Mouse (Mus musculus): ENCODE results near the gene Ahctf1.

GRCm38 (mm10) chr1:179813385-179813784 lies 9.9 kb upstream of the Ahctf1 start:
- no peak for TF ChIP-seq POLR2A (IDR thresholded peaks at IDR 0.05; ENCODE audit: low read depth, low read length)
- no peak for TF ChIP-seq ZC3H11A (IDR thresholded peaks at IDR 0.05; ENCODE audit: low read depth, low read length)
- TF ChIP-seq CTCF (conservative IDR thresholded peaks at IDR 0.05 in 1 of 2, IDR thresholded peaks at IDR 0.05 in 1 of 2; ENCODE audit: low read depth in 2 of 2, low read length in 2 of 2), result no peak
- no peak for TF ChIP-seq TCF12 (IDR thresholded peaks at IDR 0.05; ENCODE audit: low read depth, low read length)
- no peak for TF ChIP-seq USF2 (conservative IDR thresholded peaks at IDR 0.05; ENCODE audit: low read depth, low read length)
- TF ChIP-seq MAX (IDR thresholded peaks at IDR 0.05; ENCODE audit: low read length), result no peak
- TF ChIP-seq EP300 (IDR thresholded peaks at IDR 0.05; ENCODE audit: low read length), result no peak
- TF ChIP-seq CHD1 (IDR thresholded peaks at IDR 0.05; ENCODE audit: low read depth, low read length), result no peak
